Mouse (Mus musculus) G1E-ER4 (cell line): ENCODE measurements around the gene Scn8a. TPM values are rescaled to one million over a fixed set of nuclear protein-coding genes. Genes with fewer than 3 reads are reported as not detected.

Source experiments
- GATA1 ChIP-seq: IDR thresholded peaks from one replicate; pipeline ENCODE4 v1.8.0; 2012; ENCODE audit warnings: low read length, inconsistent platforms
- polyA plus RNA-seq: library from polyadenylated mRNA; stranded (reverse); fragments of >175 nt; gene quantifications from 2 replicates; pipeline ENCODE4 v1.2.3, GENCODE M21; 2012

Gene Scn8a
- polyA plus RNA-seq, 1 experiment = not detected

DNA sequence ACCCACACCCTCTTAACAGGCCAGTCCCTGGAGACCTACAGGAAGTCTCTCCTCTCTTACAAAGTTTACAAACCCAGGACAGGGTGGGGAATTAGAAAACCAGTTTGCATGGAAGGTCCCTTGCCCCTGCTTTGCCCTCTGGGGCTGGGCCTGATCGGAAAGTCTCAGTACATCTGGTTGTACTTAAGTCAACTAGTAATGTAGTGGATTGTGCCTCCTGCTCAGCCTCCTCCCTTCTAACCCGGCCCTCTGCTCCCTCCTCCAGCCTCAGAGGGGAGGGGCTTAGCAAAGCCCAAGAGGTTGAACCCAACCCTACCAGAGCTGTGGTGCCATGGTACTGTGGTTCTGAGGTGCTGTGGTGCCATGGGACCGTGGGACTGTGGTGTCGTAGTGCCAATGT, 212.6 kb downstream of the Scn8a start:
- no peak for TF ChIP-seq GATA1

DNA sequence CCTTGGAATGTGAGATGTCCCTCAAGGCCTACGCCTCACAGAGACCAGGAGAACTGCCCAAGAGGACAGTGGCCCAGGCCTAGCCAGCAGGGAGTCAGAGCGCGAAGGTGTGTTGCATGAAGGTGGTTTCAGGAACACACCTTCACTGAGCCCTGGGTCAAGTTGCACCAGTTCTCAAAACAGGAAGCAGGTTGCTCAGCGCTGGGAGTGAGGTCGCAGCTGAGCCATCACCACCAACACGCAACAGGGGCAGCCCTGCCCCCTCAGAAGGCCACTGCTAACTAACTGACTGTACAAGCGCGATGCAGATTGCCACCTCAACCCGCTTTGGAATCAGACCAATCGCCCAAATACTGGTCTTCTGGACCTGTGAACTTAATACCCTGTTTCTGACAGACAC, 214.8 kb downstream of the Scn8a start:
- no peak for TF ChIP-seq GATA1

DNA sequence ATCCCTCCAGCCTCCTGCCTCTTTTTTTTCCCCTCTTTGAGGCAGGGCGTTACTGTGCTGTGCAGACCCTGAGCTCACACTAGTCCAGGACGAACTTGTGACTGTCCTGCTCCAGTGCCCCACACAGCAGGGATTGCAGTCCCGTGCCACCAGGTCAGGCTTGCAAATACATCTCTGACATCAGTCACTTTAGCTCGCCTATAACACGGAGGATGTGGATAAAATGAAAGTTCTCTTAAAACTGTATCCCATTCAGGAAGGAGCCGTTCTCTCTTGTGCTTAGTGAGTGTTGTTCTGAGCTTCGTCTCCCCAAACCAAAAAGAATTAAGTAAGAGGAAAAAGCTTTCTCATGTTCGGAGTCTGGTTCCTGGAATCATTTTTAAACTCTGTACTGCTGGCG, 216.8 kb downstream of the Scn8a start:
- no peak for TF ChIP-seq GATA1

DNA sequence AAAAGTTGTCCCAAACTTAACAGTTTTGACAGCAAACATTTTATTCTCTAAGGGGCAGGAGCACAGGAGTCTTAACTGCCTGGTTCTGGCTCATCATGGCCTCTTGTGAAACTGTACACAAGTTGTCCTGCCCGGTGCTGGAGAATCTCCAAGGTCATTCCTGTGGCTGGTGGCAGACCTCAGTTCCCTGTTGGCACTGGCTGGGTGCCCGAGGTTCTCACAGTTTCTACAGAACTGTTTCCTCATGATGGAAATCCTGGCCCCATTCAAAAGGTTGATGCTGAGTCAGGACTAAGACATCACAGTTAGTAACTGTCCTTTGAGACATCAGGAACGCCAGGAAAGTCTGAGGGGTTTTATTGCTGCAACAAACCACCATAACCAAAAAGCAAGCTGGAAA, 217.3 kb downstream of the Scn8a start:
- no peak for TF ChIP-seq GATA1

DNA sequence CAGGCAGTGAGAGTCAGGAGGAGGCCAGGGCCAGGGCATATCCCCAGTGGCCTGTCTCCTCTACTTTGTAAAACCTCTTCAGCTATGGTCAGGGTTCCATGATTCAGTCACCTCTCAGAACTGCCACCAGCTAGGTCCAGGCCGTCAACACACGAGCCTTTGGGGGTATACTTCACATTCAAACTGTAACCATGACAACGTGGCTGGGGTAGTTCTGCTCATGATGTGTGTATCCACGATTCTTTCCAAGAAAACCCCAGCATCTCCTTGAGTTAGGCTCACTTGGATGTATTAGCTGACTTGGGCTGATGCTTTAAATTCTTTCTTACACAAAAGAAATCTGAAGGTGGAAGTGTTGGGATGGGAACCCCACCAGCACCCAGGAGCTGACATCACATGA, 218.6 kb downstream of the Scn8a start:
- no peak for TF ChIP-seq GATA1

DNA sequence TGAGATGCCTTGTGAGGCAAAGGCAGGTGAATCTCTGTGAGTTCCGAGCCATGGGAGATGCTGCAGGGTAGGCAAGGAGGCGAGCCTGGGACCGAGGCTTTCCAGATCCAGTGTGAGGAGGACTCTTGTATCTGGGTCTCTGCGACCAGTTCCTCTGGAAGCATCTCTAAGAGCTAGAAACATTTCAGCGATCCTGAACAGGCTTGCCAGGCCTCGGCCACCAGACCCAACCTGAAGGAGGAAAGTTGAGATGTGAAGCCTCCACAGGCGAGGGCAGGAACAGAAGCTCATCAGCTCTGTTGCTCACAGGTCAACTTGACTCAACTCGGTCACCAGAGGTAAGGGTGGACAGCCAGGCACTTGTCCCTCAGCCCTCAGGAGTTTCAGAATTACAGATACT, 221.9 kb downstream of the Scn8a start:
- no peak for TF ChIP-seq GATA1

DNA sequence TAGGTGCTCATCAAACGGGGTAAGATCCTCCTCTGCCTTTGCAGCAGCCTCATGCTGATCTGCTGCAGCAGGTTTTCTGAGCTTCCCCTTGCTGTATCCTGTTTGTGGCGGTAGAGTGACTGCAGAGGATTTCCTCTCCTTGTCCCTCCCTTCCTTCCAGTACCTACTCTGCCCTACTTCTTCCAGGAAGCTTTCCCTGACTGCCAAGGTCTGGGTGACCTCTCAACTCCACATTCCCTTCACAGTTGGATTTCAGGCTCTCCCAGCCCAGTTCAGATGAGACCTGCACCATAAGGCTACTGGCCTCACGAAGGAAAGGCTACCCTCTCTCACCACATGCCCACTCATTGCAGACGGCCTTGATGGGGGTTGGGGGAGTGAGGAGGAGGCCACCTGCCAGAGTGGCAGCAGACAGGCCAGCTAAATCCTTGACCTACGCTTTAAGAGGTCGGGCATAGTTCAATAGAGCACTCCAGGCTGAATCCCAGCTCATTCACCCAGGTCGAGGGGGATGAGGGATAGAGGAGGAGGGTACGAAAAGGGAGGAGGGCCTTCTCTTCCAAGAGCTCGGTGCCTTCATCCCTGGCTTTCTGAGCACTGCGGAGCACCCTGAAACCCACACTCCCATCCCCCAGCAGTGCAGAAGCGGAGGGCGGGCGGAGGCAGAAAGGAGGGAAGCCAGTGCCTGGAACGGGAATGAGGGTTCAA, 222.6 kb downstream of the Scn8a start:
- no peak for TF ChIP-seq GATA1

DNA sequence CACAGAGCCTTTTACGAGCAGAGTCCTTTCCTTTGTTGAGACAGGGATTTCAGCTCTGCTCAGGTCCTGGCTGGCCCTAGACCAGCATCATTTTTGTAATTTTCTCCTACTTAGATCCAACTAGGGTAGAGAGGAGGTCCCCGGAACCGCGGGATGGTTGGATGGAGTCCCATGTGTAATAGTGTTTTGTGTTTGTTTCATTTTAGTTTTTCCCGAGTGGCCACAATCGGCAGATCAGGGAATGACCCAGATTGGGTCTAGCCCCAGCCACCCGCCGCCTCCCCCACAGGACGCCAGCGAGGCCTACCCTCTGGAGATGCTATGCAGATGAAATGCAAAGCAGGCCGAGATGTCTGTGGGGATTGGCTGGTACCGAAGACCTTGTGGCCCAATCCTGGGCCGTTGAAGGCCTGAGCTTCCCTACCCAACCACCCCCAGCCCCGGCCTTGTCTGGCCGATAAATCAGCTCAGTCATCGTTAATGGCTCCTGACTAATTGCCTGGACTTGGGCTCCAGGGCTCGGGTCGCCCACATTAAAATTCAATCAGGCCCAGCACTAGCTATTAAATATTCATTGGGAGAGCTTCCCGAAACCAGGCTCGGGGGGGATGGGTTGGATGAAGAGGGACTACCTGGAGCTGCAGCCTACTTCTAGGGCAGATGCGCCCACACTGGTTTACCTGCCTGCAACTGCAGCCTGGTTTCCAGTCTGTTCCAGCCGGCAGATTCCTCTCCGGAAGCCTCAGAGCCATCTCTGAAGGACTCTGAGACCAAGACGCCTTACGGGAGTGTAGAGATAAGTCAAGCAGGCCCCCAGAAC, 223.4 kb downstream of the Scn8a start:
- no peak for TF ChIP-seq GATA1

DNA sequence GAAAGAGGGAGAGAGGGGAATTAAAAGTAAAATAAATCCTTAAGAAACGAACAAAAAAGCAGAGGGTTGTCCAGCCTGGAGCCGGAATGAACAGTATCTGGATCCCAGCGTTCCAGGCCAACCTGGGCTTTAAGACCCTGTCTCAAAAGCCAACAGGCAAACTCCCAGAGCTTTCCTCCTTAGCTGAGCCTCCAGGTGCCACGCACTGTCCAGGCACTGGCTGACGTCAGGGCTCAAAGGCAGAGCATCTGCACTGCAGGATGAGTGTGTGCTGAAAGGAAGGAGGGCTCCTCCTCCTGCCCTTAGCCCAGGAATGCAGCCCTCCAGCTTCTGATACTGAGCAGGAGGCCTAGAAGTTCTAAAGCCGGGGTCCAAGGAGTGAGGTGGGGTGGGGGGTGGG, 224.3 kb downstream of the Scn8a start:
- TF ChIP-seq GATA1 = no peak

DNA sequence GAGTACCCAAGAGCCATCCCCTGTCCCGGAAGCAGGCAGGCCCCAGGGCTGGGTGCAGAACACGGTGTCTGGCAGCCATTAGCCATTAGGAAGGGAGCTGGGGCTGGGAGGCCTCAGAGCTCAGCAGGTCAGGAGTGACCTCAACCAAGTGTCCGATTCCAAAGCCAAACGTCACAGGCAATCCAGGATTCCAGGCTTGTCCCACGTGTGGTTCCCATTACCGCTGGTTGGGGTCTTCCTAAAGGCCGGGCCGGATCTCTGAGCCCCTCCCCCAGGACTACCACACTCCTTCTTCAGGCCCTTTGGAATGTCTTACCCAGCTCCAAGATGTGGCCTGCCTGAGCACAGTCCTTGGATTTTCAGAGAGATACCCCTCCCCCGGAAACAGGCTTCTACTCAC, 225.3 kb downstream of the Scn8a start:
- TF ChIP-seq GATA1 = no peak

DNA sequence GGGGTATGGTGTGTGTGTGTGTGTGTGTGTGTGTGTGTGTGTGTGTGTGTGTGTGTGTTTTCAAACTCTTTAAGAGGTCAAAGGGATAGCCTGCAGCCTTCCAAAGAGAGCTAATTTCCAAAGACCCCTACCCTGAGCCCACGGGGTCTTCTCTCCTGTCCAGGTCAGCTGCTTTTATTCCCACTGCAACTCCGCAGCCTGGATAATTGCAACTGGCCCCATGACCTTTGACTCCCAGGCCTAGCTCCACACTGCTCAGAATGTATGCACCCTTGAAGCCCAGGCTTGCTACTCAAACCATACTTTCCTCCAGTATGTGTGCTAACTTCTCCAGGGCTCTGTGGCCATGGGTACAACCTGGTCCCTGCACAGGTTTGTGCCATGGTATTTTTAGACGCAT, 225.7 kb downstream of the Scn8a start:
- TF ChIP-seq GATA1 = no peak

Other genes starting within 250 kb of the Scn8a start
- not detected in 2 replicates for gene Smagp, start 232.9 kb upstream of the Scn8a start, polyA plus RNA-seq
- 25.4 and 28.8 TPM in 2 replicates for gene Bin2, start 200.3 kb upstream of the Scn8a start, polyA plus RNA-seq
- gene Cela1, start 181.9 kb upstream of the Scn8a start, polyA plus RNA-seq = 0.40 TPM in 1 of 2 replicates, not detected in the other
- gene Galnt6, start 140.5 kb upstream of the Scn8a start, polyA plus RNA-seq = not detected in 2 replicates
- not detected in 2 replicates for gene Slc4a8, start 108.1 kb upstream of the Scn8a start, polyA plus RNA-seq
- gene Gm47841, start 177.5 kb downstream of the Scn8a start, polyA plus RNA-seq = not detected in 2 replicates
- gene Fignl2, start 208.7 kb downstream of the Scn8a start, polyA plus RNA-seq = not detected in 2 replicates
- gene Ankrd33, start 245.9 kb downstream of the Scn8a start, polyA plus RNA-seq = not detected in 2 replicates